Mouse (Mus musculus) NIH3T3 (cell line): Measurements from ENCODE around the gene Upk1a.
A peak's percentile ranks its signal among the peaks of the same experiment; 100 is the strongest.

Experiments used
- DNase-seq: peaks from one replicate; pipeline ENCODE4 v3.0.0-alpha.2; 2012; ENCODE audit warnings: low read depth

Upk1a gene

GRCm38 (mm10) chr7:30602583-30602982 is 10.1 kb downstream of the Upk1a start:
- no peak for DNase-seq

DNA sequence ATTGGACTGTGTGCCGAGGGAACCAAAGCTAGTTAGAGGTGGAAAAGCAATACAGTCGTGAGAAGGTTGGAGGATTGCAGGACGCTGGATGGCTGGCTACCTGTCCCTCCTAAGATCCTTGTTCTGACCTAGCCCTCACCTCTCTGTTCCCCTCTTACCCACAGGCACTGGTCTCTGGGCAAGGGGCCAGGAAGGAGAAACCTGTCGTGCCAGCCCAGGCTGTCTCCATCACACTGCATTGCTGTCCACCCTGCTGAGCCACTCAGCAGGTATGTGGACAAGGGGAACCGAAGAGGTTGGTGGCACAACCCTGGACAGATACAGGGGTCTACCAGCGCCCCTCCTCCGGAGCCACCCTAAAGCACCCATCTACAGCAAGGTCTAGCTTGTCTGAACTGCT is 12.0 kb downstream of the Upk1a start:
- no peak for DNase-seq

- DNase-seq, result peak; percentile 37
Measured at GRCm38 (mm10) chr7:30599933-30600353, 12.7 kb downstream of the Upk1a start.

GRCm38 (mm10) chr7:30598786-30599185 is 13.9 kb downstream of the Upk1a start, which contains the start of gene Zbtb32:
TSS of gene Zbtb32 (minus strand) at chr7:30598909.
- no peak for DNase-seq

- DNase-seq, result no peak
Measured at GRCm38 (mm10) chr7:30596811-30597210, 15.8 kb downstream of the Upk1a start.

- no peak for DNase-seq
Measured at GRCm38 (mm10) chr7:30596093-30596492, 16.6 kb downstream of the Upk1a start.

- no peak for DNase-seq
Measured at GRCm38 (mm10) chr7:30594510-30595024, 18.1 kb downstream of the Upk1a start.

GRCm38 (mm10) chr7:30593579-30594509 is 18.8 kb downstream of the Upk1a start:
- no peak for DNase-seq

GRCm38 (mm10) chr7:30592772-30593423 is 19.7 kb downstream of the Upk1a start:
- DNase-seq, result no peak

DNA sequence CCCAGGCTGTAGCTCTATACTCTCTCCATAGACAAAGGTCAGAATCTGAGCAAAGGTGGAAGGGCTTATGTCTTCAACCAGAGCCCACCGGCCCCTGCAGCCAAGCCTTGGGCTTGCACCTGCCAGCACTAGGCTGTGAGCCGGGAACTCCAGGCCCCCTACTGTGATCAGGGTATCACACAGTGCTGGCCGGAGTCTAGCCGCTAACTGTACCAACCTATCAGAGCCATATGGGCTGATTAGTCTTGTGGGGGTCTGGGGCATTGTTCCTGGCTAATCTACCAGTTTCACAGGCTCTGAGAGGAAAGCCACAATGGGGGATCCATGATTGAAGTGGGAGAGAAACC is 21.1 kb downstream of the Upk1a start:
- no peak for DNase-seq

GRCm38 (mm10) chr7:30590927-30591604 is 21.6 kb downstream of the Upk1a start:
- no peak for DNase-seq

- peak; percentile 88 for DNase-seq
Measured at GRCm38 (mm10) chr7:30589435-30590301, 23.0 kb downstream of the Upk1a start.

DNA sequence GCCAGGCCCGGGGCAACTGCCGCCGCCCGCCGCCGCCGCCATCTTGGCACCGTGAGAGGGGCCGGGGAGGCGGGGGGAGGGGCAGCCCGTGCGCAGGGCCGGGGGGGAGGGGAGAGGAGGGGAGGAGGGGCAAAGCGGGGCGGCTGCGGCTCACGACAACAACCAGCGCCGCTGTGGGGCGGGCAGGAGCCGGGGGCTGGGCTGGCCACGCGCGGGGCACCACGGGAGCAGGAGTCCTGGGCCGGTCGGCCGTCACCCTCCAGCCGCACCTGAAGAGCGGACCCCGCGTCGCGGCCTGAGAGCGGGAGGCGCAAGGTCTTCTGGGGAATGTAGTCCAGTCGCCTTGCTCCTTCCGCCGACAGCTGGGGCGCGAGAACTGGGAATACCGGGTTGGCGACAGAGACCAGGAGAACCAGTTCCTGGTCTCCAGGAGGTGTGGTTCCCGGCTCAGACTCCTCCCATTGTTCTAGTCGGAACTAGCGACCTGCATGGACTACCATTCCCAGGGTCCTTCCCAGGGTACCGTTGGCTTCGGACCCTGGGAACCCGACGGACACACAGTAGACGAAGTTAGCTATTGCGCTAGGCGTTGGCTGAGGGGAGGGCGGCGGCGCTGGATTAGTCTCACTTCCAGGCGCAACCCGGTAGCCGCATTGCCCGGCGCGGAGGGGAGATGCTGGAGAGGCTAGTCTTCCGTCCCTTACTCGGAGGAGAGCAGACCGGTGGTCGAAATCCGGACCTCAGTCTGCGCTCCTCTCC is 23.8 kb downstream of the Upk1a start, which contains the start of gene Kmt2b:
Gene Kmt2b (minus strand): TSS at position 51 of the 759 bp plus-strand sequence.
- peak; percentile 98 for DNase-seq

DNA sequence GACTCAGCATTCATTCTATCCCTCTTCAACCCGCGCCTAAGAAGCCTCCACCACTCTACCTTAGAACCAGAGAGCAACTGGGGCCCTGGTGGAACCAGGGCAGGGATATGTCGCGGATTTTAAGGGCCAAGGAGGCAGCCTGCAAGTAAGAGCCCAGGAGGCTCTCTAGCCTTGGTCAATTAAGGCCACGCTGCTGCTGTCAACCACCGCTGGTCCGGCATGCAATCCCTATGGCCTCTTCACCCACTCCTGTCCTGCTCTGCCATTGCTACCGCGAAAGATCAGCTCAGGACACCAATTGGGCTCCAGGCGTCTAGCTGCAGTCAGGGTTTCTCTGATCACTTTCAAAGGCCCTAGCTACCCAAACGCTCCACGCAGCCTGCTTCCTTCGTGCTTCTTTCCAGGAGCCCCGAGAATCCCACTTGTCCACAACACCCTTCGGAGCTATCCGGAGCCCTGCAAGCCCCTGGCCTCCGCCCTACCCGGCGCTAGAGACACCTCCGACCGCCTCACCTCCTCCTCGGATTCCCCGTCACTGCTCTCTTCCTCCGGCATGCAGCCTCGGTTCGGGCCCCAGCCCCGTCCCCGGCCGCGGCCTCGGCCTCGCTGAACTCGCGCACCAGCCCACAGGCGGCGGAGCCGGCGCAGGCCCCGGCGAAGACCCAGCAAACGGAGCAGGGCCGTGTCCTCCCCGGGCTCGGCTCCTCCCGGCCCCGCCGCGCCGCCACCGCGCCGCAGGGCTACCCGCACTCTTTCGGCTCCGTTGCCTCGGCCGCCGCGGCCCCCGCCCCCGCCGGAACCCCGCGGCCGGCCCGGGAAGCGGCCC is 24.6 kb downstream of the Upk1a start:
- DNase-seq, result peak; percentile 43

- no peak for DNase-seq
Measured at GRCm38 (mm10) chr7:30586455-30587020, 26.1 kb downstream of the Upk1a start.

DNA sequence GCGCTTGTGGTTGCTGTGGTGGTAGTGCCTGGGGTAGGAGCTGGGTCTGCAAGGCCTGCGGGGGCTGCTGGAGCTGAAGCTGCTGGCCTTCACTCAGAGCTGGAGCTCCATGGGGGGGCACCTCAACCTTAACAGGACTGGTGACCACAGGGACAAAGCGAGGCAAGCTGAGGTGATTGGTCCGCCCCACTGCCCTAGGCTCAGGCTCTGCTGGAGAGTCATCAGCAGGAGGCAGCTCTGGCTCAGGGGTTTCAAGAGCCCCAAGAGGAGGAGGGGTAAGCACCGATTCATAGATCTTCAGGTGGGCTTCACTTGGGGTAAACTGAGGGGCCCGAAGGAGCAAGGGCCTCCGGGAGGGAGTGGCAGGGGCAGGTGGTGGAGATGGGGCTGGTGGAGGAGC is 27.5 kb downstream of the Upk1a start:
- no peak for DNase-seq

DNA sequence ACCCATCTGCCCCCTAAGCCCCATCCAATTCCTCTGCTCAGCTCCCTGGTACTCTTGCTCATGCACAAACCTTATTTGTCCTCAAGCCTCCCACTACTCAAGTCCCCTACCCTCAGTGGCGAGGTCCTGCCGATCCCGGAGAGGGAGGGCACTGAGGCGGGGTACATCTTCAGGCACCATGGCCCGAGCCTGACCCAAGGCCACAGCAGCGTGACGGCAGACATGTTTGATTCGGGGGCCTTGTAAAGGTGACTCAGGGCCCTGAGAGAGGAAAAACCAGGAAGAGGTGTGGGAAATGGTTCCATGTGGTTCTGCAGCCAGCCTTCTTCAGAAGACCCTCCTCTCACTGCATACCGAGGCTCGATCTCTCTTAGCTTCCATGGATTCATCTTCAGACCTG is 28.3 kb downstream of the Upk1a start:
- DNase-seq, result no peak

- no peak for DNase-seq
Measured at GRCm38 (mm10) chr7:30581547-30581946, 31.1 kb downstream of the Upk1a start.

GRCm38 (mm10) chr7:30579950-30580349 is 32.7 kb downstream of the Upk1a start:
- DNase-seq, result no peak
